Mouse (Mus musculus) adrenal gland, postnatal 36 days (tissue): Measurements from ENCODE around the gene Gpc5. TPM values are rescaled to one million over a fixed set of nuclear protein-coding genes. Genes with fewer than 3 reads are reported as not detected.
A peak's percentile ranks its signal among the peaks of the same experiment; 100 is the strongest.

Experiments
- DNase-seq, 2 experiments: peaks; one replicate each; pipeline ENCODE4 v3.0.0; 2021; ENCODE audit warnings: mixed read lengths in 1 of 2
- total RNA-seq, 2 experiments: library from RNA; stranded (reverse); gene quantifications; 2 replicates each; pipeline ENCODE4 v1.2.3; 2021

Gpc5 gene
- total RNA-seq, 2 experiments from 2014 or later, result 3.4 TPM; not detected in 1

GRCm38 (mm10) chr14:115546516-115547282 lies 454.7 kb downstream of the Gpc5 start:
- no peak for DNase-seq

GRCm38 (mm10) chr14:115551996-115552395 lies 460.0 kb downstream of the Gpc5 start:
- DNase-seq, result no peak

GRCm38 (mm10) chr14:115580466-115581255 lies 488.6 kb downstream of the Gpc5 start:
- no peak for DNase-seq

GRCm38 (mm10) chr14:115581256-115581633 lies 489.2 kb downstream of the Gpc5 start:
- DNase-seq, result no peak

GRCm38 (mm10) chr14:115600259-115601029 lies 508.4 kb downstream of the Gpc5 start:
- DNase-seq, result no peak

- DNase-seq, result no peak
Measured at GRCm38 (mm10) chr14:115614154-115614553, 522.1 kb downstream of the Gpc5 start.

GRCm38 (mm10) chr14:115616305-115616704 lies 524.3 kb downstream of the Gpc5 start:
- no peak for DNase-seq

- no peak for DNase-seq
Measured at GRCm38 (mm10) chr14:115616846-115617245, 524.8 kb downstream of the Gpc5 start.

GRCm38 (mm10) chr14:115620473-115620872 lies 528.5 kb downstream of the Gpc5 start:
- no peak for DNase-seq

GRCm38 (mm10) chr14:115631160-115631898 lies 539.3 kb downstream of the Gpc5 start:
- no peak for DNase-seq

- no peak for DNase-seq
Measured at GRCm38 (mm10) chr14:115633311-115633710, 541.3 kb downstream of the Gpc5 start.

GRCm38 (mm10) chr14:115679875-115680274 lies 587.9 kb downstream of the Gpc5 start:
- no peak for DNase-seq

GRCm38 (mm10) chr14:115746013-115746412 lies 654.0 kb downstream of the Gpc5 start:
- no peak for DNase-seq

- no peak for DNase-seq
Measured at GRCm38 (mm10) chr14:115760241-115760640, 668.2 kb downstream of the Gpc5 start.

GRCm38 (mm10) chr14:115779382-115780177 lies 687.6 kb downstream of the Gpc5 start:
- no peak for DNase-seq

GRCm38 (mm10) chr14:115804751-115805150 lies 712.7 kb downstream of the Gpc5 start:
- no peak for DNase-seq

- DNase-seq, result peak in 1 of 2 experiments; percentile 7
Measured at GRCm38 (mm10) chr14:115819021-115819420, 727.0 kb downstream of the Gpc5 start.

- DNase-seq, result no peak
Measured at GRCm38 (mm10) chr14:115821657-115822056, 729.6 kb downstream of the Gpc5 start.

GRCm38 (mm10) chr14:115830485-115830884 lies 738.5 kb downstream of the Gpc5 start:
- no peak for DNase-seq

GRCm38 (mm10) chr14:115831219-115831755 lies 739.3 kb downstream of the Gpc5 start:
- peak; percentile 54 to 60 for DNase-seq
